Mouse (Mus musculus) limb, embryonic 14.5 days (tissue): ENCODE measurements around the gene Tcf7l2. TPM values are rescaled to one million over a fixed set of nuclear protein-coding genes. Genes with fewer than 3 reads are reported as not detected.

Experiments used
- ATAC-seq: fragments of 200-750 bp; cut with Nextera tagmentation; 2 replicates; pipeline ENCODE4 v1.8.0; 2017; ENCODE audit warnings: low read depth, moderate number of reproducible peaks, moderate TSS enrichment; ENCODE audit not compliant: low FRiP score
- DNase-seq: peaks from one replicate; pipeline ENCODE4 v3.0.0-alpha.2; 2015; ENCODE audit warnings: low spot score
- H3K27ac ChIP-seq: fragments of 300-500 bp; sonication (generic); replicated peaks from 2 replicates; pipeline ENCODE4 v1.5.1; 2014; ENCODE audit warnings: low read depth, mild to moderate bottlenecking, low read length, moderate library complexity, mixed read lengths
- H3K27me3 ChIP-seq: fragments of 300-500 bp; sonication (generic); 2 replicates; pipeline ENCODE4 v1.6.1; 2014; ENCODE audit warnings: low read length, mixed read lengths; ENCODE audit not compliant: control insufficient read depth, insufficient read depth
- H3K36me3 ChIP-seq: fragments of 300-500 bp; sonication (generic); 2 replicates; pipeline ENCODE4 v1.6.1; 2014; ENCODE audit warnings: mild to moderate bottlenecking, low read length, moderate library complexity, mixed read lengths; ENCODE audit not compliant: control insufficient read depth, insufficient read depth
- H3K4me1 ChIP-seq: fragments of 300-500 bp; sonication (generic); 2 replicates; pipeline ENCODE4 v1.6.1; 2014; ENCODE audit warnings: antibody characterized with exemption, low read length, mixed read lengths; ENCODE audit not compliant: control insufficient read depth, insufficient read depth
- H3K4me2 ChIP-seq: fragments of 300-500 bp; sonication (generic); replicated peaks from 2 replicates; pipeline ENCODE4 v1.6.1; 2014; ENCODE audit warnings: low read depth, mild to moderate bottlenecking, low read length, moderate library complexity; ENCODE audit not compliant: severe bottlenecking
- H3K4me3 ChIP-seq: fragments of 300-500 bp; sonication (generic); replicated peaks from 2 replicates; pipeline ENCODE4 v1.5.1; 2014; ENCODE audit warnings: low read length
- H3K9ac ChIP-seq: fragments of 300-500 bp; sonication (generic); 2 replicates; pipeline ENCODE4 v1.6.1; 2014; ENCODE audit warnings: mild to moderate bottlenecking, low read depth, low read length, moderate library complexity; ENCODE audit not compliant: severe bottlenecking
- H3K9me3 ChIP-seq: fragments of 300-500 bp; sonication (generic); 2 replicates; pipeline ENCODE4 v1.6.1; 2016; ENCODE audit warnings: low read length; ENCODE audit not compliant: control insufficient read depth
- POLR2A ChIP-seq: fragments of 200-500 bp; IDR thresholded peaks from 2 replicates; pipeline ENCODE4 v1.8.0; 2012; ENCODE audit warnings: inconsistent platforms, mild to moderate bottlenecking, moderate library complexity, borderline replicate concordance; ENCODE audit not compliant: insufficient read depth, insufficient read length; ENCODE audit errors: extremely low read depth
- WGBS: fragments of 180-500 bp; shearing (Covaris S2); extraction: QIAGEN DNeasy Blood & Tissue Kit; methylation state at CpG from one replicate; pipeline ENCODE4 v1.1.7; 2014; 5-methylcytosine and 5-hydroxymethylcytosine counted together
- polyA plus RNA-seq, 2 experiments: library from polyadenylated mRNA; depleted of rRNA in 1 of 2; stranded (reverse) in 1 of 2; unstranded in 1 of 2; fragments of >200 nt; fragmentation: Nextera tagmentation in 1 of 2; extraction: Ambion mirVana in 1 of 2; gene quantifications; 2 replicates each; pipeline versions ENCODE4 v1.2.1 to v1.2.3; 2012 to 2014

The Tcf7l2 gene
- polyA plus RNA-seq, 2 experiments: 51.6 to 134 TPM

DNA sequence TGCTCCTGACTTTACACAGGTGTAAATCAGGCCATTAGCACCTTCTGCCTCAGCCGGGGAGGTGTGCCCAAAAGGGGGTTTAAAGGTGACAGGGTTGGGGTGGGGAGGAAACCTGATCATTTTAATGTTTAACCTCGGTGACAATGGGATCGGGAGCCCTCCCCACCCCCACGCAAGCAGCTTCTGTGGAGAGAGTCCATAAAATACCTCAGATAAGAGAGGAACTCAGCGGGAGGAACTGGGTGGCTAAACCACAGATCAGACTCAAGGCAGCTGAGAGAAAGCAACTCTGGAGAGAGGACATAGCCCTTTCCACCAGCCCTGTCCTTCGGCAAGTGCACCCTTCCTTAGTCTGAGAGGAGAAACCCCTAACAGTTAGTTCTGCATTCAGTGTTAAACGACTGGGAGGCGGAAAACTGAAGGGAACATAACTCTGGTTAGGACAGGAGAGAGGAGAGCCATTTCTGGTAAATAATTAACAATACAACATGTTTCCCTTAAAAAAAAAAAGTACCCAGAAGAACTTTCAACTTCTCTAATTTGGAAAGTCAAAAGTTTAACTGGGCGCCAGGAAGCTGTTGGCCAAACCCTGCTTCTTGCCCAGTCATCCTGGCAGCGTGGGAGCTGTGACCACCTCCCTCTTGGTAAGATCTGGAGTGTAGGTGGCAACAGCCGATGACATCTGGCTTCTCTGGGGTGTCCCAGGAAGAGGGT is 40.9 kb upstream of the Tcf7l2 start:
- Histone ChIP-seq H3K9ac (0 out of 2 replicates have a peak overlapping the region, but pooled peaks have one; percentile 7), H3K27ac (no peak overlapping the region), H3K4me3 (no peak overlapping the region), H3K36me3 (no peaks in the 10 kb centered on the region), H3K4me2 (no peak overlapping the region), H3K4me1 (no peaks in the 10 kb centered on the region; the same call in 1 of the 2 replicates), H3K9me3 (no peaks in the 10 kb centered on the region), H3K27me3 (no peaks in the 10 kb centered on the region)
- ATAC-seq: no peak
- TF ChIP-seq POLR2A: no peak
- no peak for DNase-seq
- 32% methylated on average over 11 of the region's 11 CpGs for WGBS

DNA sequence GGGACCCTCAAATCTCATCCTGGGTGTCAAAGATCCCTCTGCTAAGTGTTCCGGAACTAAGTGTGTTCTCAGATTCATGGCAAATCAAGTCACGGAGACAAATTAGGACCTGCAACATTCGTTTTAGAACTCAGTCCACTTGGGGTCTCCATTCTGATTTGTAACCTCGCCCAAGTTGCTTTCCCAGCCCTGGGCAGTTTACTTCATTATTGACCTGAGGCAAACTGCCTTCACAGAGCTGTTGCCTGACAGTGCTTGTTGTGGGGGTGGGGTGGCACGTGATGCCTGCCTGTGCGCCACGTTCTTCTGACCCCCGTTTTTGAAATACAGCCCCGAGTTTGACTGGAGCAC is 40.4 kb upstream of the Tcf7l2 start:
- no peaks in the 10 kb centered on the region for H3K9me3 ChIP-seq
- H3K27ac ChIP-seq: no peak overlapping the region
- H3K9ac ChIP-seq: no peak overlapping the region
- 73% methylated on average over 9 of the region's 9 CpGs for WGBS
- H3K36me3 ChIP-seq: no peaks in the 10 kb centered on the region
- no peak for TF ChIP-seq POLR2A
- DNase-seq (no peak), ATAC-seq (no peak)
- H3K27me3 ChIP-seq: no peaks in the 10 kb centered on the region
- no peak overlapping the region for H3K4me2 ChIP-seq
- no peak overlapping the region for H3K4me3 ChIP-seq
- no peaks in the 10 kb centered on the region; the same call in 1 of the 2 replicates for H3K4me1 ChIP-seq

DNA sequence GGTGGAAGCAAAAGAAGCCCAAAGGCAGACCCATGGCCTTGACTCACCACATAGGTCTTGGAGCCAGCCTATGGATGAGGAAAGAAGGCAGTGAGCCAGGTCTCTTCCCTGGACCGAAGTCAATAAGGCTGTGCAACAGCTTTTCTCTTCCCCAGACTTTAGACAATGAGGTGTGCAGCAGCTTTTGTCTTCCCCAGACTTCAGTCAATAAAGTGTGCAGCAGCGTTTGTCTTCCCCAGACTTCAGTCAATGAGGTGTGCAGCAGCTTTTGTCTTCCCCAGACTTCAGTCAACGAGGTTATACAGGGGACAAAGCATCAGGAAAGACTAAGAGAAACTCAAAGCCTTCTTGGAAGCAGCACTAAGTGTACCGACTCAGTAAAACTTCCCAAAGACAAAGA is 39.5 kb upstream of the Tcf7l2 start:
- Histone ChIP-seq H3K27me3 (no peaks in the 10 kb centered on the region), H3K9me3 (no peaks in the 10 kb centered on the region), H3K36me3 (no peaks in the 10 kb centered on the region), H3K4me3 (no peak overlapping the region), H3K4me1 (no peaks in the 10 kb centered on the region; the same call in 1 of the 2 replicates), H3K4me2 (no peak overlapping the region), H3K27ac (no peak overlapping the region), H3K9ac (no peak overlapping the region)
- no peak for TF ChIP-seq POLR2A
- 87% methylated on average over 4 of the region's 4 CpGs for WGBS
- DNase-seq (no peak), ATAC-seq (no peak)

DNA sequence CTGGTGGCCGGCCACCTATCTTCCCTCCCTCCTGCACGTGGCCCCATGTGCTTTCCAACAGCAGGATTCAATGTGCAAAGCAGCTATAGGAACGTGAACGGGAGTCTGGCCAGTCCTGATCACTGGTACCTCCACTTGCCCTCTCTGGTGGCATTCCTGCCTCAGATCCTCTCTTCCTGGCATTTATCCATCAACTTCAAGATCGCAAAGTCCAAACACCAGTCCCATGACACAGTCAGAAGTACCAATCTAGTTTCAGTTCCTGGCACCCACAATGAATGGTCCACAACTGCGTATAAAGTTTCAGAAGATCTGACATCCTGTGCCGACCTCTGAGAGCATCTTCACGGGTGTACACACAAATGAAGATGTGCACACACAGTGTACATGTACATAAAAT is 38.9 kb upstream of the Tcf7l2 start:
- H3K36me3 ChIP-seq: no peaks in the 10 kb centered on the region
- no peak for TF ChIP-seq POLR2A
- no peak overlapping the region for H3K9ac ChIP-seq
- no peak overlapping the region for H3K27ac ChIP-seq
- no peak overlapping the region for H3K4me2 ChIP-seq
- DNase-seq: no peak
- no peaks in the 10 kb centered on the region for H3K9me3 ChIP-seq
- no peak for ATAC-seq
- no peaks in the 10 kb centered on the region for H3K27me3 ChIP-seq
- no peak overlapping the region for H3K4me3 ChIP-seq
- no peaks in the 10 kb centered on the region; the same call in 1 of the 2 replicates for H3K4me1 ChIP-seq
- WGBS: 91% methylated on average over 8 of the region's 8 CpGs

DNA sequence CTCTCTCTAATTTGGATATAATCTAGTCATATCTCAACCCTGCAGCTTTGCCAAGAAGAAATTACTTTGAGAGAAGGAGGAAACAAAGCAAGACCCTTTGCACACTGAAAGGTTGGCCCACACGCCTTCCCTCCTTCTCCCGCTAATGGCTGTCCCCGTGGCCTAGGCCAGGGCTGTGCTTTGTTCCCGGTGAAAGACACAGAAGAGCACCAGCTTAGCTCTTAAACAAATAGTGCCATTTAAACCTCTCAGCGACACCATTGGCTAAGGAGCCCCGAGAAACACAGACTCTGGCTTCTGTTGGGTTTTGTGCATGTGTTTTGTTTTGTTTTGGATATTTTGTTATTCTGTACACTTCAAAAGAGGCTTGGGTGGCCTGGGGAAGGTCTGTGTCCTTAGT is 37.5 kb upstream of the Tcf7l2 start:
- ATAC-seq (no peak), DNase-seq (no peak)
- Histone ChIP-seq H3K4me3 (no peak overlapping the region), H3K9ac (no peak overlapping the region), H3K36me3 (no peaks in the 10 kb centered on the region), H3K4me1 (peaks cover 3% of the 10 kb centered on the region; the same call in 1 of the 2 replicates), H3K27ac (no peak overlapping the region), H3K9me3 (no peaks in the 10 kb centered on the region), H3K4me2 (no peak overlapping the region), H3K27me3 (no peaks in the 10 kb centered on the region)
- WGBS: 73% methylated on average over 6 of the region's 6 CpGs
- TF ChIP-seq POLR2A: no peak

DNA sequence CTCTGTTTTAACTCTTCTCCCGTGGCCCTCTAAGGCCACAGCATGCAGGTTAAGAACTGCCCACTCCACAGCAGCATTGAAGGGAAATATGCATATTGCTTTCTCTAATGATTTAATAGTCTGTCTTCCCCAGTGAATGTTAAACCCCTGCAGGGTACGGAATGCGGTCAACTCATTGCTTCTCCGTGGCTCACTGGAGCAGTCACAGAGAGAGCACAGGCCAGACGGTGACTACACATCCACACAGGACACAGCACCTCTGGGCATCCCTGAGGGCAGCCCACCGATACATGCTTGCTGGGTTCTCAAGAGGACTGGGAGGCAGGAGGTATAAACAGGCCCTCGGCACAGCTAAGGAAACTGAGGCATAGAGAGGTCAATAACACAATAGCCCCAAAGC is 35.3 kb upstream of the Tcf7l2 start:
- Histone ChIP-seq H3K27me3 (no peaks in the 10 kb centered on the region), H3K36me3 (no peaks in the 10 kb centered on the region), H3K4me1 (0 out of 2 replicates have a peak, but pooled peaks cover 3% of the 10 kb centered on the region), H3K9me3 (no peaks in the 10 kb centered on the region), H3K4me2 (no peak overlapping the region), H3K4me3 (no peak overlapping the region), H3K9ac (no peak overlapping the region), H3K27ac (no peak overlapping the region)
- no peak for DNase-seq
- WGBS: 83% methylated on average over 7 of the region's 7 CpGs
- no peak for TF ChIP-seq POLR2A
- no peak for ATAC-seq
